Mouse (Mus musculus): ENCODE measurements around the gene Procr. TPM values are rescaled to one million over a fixed set of nuclear protein-coding genes. Genes with fewer than 3 reads are reported as not detected.

The Procr gene
- polyA plus RNA-seq, 1 experiment from 2014 or later = 1.0 TPM

Other genes with a start within 250 kb of the Procr start
- 20.9 and 22.4 TPM in 2 replicates for gene Acss2, start 233.2 kb upstream of the Procr start, polyA plus RNA-seq (2015; fragmentation: Nextera tagmentation; extraction: Ambion mirVana)
- 0.28 and 0.31 TPM in 2 replicates for gene Ggt7, start 232.9 kb upstream of the Procr start, polyA plus RNA-seq (2015; fragmentation: Nextera tagmentation; extraction: Ambion mirVana)
- 67.3 and 68.2 TPM in 2 replicates for gene Gss, start 158.3 kb upstream of the Procr start, polyA plus RNA-seq (2015; fragmentation: Nextera tagmentation; extraction: Ambion mirVana)
- 2.2 TPM in 2 replicates for gene Myh7b, start 139.9 kb upstream of the Procr start, polyA plus RNA-seq (2015; fragmentation: Nextera tagmentation; extraction: Ambion mirVana)
- 50.8 and 59.8 TPM in 2 replicates for gene Trpc4ap, start 58.7 kb upstream of the Procr start, polyA plus RNA-seq (2015; fragmentation: Nextera tagmentation; extraction: Ambion mirVana)
- gene Edem2, start 21.6 kb upstream of the Procr start, polyA plus RNA-seq (2015; fragmentation: Nextera tagmentation; extraction: Ambion mirVana) = 21.2 and 22.2 TPM in 2 replicates
- not detected in 2 replicates for gene Gm17581, start 15.3 kb upstream of the Procr start, polyA plus RNA-seq (2015; fragmentation: Nextera tagmentation; extraction: Ambion mirVana)
- gene Mmp24, start 24.2 kb downstream of the Procr start, polyA plus RNA-seq (2015; fragmentation: Nextera tagmentation; extraction: Ambion mirVana) = not detected in 2 replicates
- 5.5 and 5.7 TPM in 2 replicates for gene BC029722, start 68.3 kb downstream of the Procr start, polyA plus RNA-seq (2015; fragmentation: Nextera tagmentation; extraction: Ambion mirVana)
- 179 and 182 TPM in 2 replicates for gene Eif6, start 75.8 kb downstream of the Procr start, polyA plus RNA-seq (2015; fragmentation: Nextera tagmentation; extraction: Ambion mirVana)
- gene Fam83c, start 83.7 kb downstream of the Procr start, polyA plus RNA-seq (2015; fragmentation: Nextera tagmentation; extraction: Ambion mirVana) = 0.10 and 0.12 TPM in 2 replicates
- gene Uqcc1, start 179.2 kb downstream of the Procr start, polyA plus RNA-seq (2015; fragmentation: Nextera tagmentation; extraction: Ambion mirVana) = 49.5 and 52.3 TPM in 2 replicates
- not detected in 2 replicates for gene Gm15557, start 189.6 kb downstream of the Procr start, polyA plus RNA-seq (2015; fragmentation: Nextera tagmentation; extraction: Ambion mirVana)
- 0.12 TPM in 1 of 2 replicates, not detected in the other for gene Gdf5, start 194.2 kb downstream of the Procr start, polyA plus RNA-seq (2015; fragmentation: Nextera tagmentation; extraction: Ambion mirVana)
- 10.7 and 13.6 TPM in 2 replicates for gene Cep250, start 205.3 kb downstream of the Procr start, polyA plus RNA-seq (2015; fragmentation: Nextera tagmentation; extraction: Ambion mirVana)